Mouse (Mus musculus): ENCODE measurements around the gene Mnat1.

- TF ChIP-seq CTCF (IDR thresholded peaks at IDR 0.05; ENCODE audit: control insufficient read depth, insufficient read depth, insufficient replicate concordance, low read depth, low read length) (no peak), POLR2A (IDR thresholded peaks at IDR 0.05; ENCODE audit: control insufficient read depth, low read depth, low read length) (no peak)
Measured at GRCm38 (mm10) chr12:73215773-73216172, 92.3 kb downstream of the Mnat1 start.
